Mouse (Mus musculus): ENCODE results near the gene Cfap69. TPM values are rescaled to one million over a fixed set of nuclear protein-coding genes. Genes with fewer than 3 reads are reported as not detected.
A peak's percentile ranks its signal among the peaks of the same experiment; 100 is the strongest.
"Not testable (repeated sequence)": the region's sequence is repeated elsewhere in the genome, so short reads cannot be mapped to it uniquely, and the experiment has no call there.

The Cfap69 gene
- total RNA-seq (2021) = under 1 TPM in 1 of 2 experiments, not detected in 1; 0.11 TPM
- long read RNA-seq, experiment 1 = 0 reads
- long read RNA-seq, experiment 2 = 0 reads

- peak; percentile 32 for DNase-seq (ENCODE audit: low spot score)
Observed at GRCm38 (mm10) chr5:5663655-5664370, at the start of gene Cfap69. Cfap69 (minus strand) TSS chr5:5664239.

GRCm38 (mm10) chr5:5711032-5711431 is 47.0 kb upstream of the Cfap69 start:
- DNase-seq (ENCODE audit: low spot score) = no peak

- no peak for DNase-seq (ENCODE audit: low spot score)
Observed at GRCm38 (mm10) chr5:5707341-5708278, 43.6 kb upstream of the Cfap69 start.

GRCm38 (mm10) chr5:5705019-5705418 is 41.0 kb upstream of the Cfap69 start:
- no peak for DNase-seq (ENCODE audit: low spot score)

GRCm38 (mm10) chr5:5700386-5700785 is 36.3 kb upstream of the Cfap69 start:
- DNase-seq (ENCODE audit: low spot score) = no peak

GRCm38 (mm10) chr5:5698830-5699229 is 34.8 kb upstream of the Cfap69 start:
- no peak for DNase-seq (ENCODE audit: low spot score)

- no peak for DNase-seq (ENCODE audit: low spot score)
Observed at GRCm38 (mm10) chr5:5695401-5695942, 31.4 kb upstream of the Cfap69 start.

GRCm38 (mm10) chr5:5693956-5694653 is 30.1 kb upstream of the Cfap69 start, which contains the start of gene Steap2:
Steap2 (minus strand) TSS chr5:5694578.
- peak; percentile 9 for DNase-seq (ENCODE audit: low spot score)

- no peak for DNase-seq (ENCODE audit: low spot score)
Observed at GRCm38 (mm10) chr5:5693541-5693955, 29.5 kb upstream of the Cfap69 start.

- DNase-seq (ENCODE audit: low spot score) = no peak
Observed at GRCm38 (mm10) chr5:5692167-5692738, 28.2 kb upstream of the Cfap69 start.

GRCm38 (mm10) chr5:5688945-5689540 is 25.0 kb upstream of the Cfap69 start:
- no peak for DNase-seq (ENCODE audit: low spot score)

GRCm38 (mm10) chr5:5688228-5688627 is 24.2 kb upstream of the Cfap69 start:
- DNase-seq (ENCODE audit: low spot score) = no peak

GRCm38 (mm10) chr5:5686973-5687372 is 22.9 kb upstream of the Cfap69 start:
- no peak for DNase-seq (ENCODE audit: low spot score)

- not testable (repeated sequence) for DNase-seq (ENCODE audit: low spot score)
Observed at GRCm38 (mm10) chr5:5684946-5685345, 20.9 kb upstream of the Cfap69 start.

- no peak for DNase-seq (ENCODE audit: low spot score)
Observed at GRCm38 (mm10) chr5:5683292-5683691, 19.3 kb upstream of the Cfap69 start.

GRCm38 (mm10) chr5:5679459-5679858 is 15.4 kb upstream of the Cfap69 start:
- no peak for DNase-seq (ENCODE audit: low spot score)

GRCm38 (mm10) chr5:5676082-5676481 is 12.0 kb upstream of the Cfap69 start:
- no peak for DNase-seq (ENCODE audit: low spot score)

GRCm38 (mm10) chr5:5668920-5669319 is 4.9 kb upstream of the Cfap69 start:
- DNase-seq (ENCODE audit: low spot score) = no peak

- DNase-seq (ENCODE audit: low spot score) = no peak
Observed at GRCm38 (mm10) chr5:5664371-5664926, 410 bp upstream of the Cfap69 start.

- DNase-seq (ENCODE audit: low spot score) = no peak
Observed at GRCm38 (mm10) chr5:5663057-5663456, 982 bp downstream of the Cfap69 start.

Data from gastrocnemius, adult 18-20 months (tissue).